Mouse (Mus musculus) C2C12 (cell line): Measurements from ENCODE around the gene Cfap65.

ENCODE experiments used
- CEBPB ChIP-seq: IDR thresholded peaks from one replicate; pipeline ENCODE4 v1.6.1; 2011; ENCODE audit warnings: low read depth, mild to moderate bottlenecking, control low read depth, moderate library complexity
- CTCF ChIP-seq: IDR thresholded peaks from one replicate; pipeline ENCODE4 v1.5.1; 2011; ENCODE audit not compliant: control insufficient read depth, insufficient read depth, insufficient read length
- FOSL1 ChIP-seq: IDR thresholded peaks from one replicate; pipeline ENCODE4 v1.8.0; 2011; ENCODE audit warnings: mild to moderate bottlenecking, low read length; ENCODE audit not compliant: poor library complexity, insufficient read depth, severe bottlenecking
- MAX ChIP-seq: IDR thresholded peaks from one replicate; pipeline ENCODE4 v1.6.1; 2011; ENCODE audit warnings: mild to moderate bottlenecking, control low read depth
- MYOD1 ChIP-seq: IDR thresholded peaks from one replicate; pipeline ENCODE4 v1.6.1; 2011; ENCODE audit warnings: low read depth; ENCODE audit not compliant: control insufficient read depth, insufficient read length
- MYOG ChIP-seq: IDR thresholded peaks from one replicate; pipeline ENCODE4 v1.6.1; 2011; ENCODE audit not compliant: control insufficient read depth, insufficient read length; ENCODE audit errors: extremely low read depth
- USF1 ChIP-seq: IDR thresholded peaks from one replicate; pipeline ENCODE4 v1.6.1; 2011; ENCODE audit warnings: low read depth, mild to moderate bottlenecking, control low read depth, moderate library complexity

DNA sequence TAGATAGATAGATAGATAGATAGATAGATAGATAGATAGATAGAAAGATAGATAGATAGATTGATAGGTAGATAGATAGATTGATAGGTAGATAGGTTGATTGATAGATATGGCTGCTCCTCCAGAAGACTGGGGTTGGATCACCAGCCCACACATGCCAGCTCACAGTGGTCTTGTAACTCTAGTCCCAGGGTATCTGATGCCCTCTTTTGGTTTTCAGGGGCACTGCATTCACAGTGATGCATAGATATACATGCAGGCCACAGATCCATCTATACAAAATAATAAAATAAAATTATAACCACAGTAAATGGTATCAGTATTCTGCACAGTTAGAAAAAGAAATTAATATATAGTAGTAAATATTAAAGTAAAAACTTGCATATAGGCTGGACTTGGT, 73.6 kb downstream of the Cfap65 start:
- TF ChIP-seq CTCF = no peak
- TF ChIP-seq MYOD1 = no peak
- TF ChIP-seq USF1 = no peak
- no peak for TF ChIP-seq FOSL1
- TF ChIP-seq CEBPB = no peak
- no peak for TF ChIP-seq MAX
- no peak for TF ChIP-seq MYOG
